Mouse (Mus musculus): ENCODE measurements around the gene Dnase2b.

- TF ChIP-seq CTCF (IDR thresholded peaks at IDR 0.05; ENCODE audit: low read depth), result no peak
- TF ChIP-seq EP300 (IDR thresholded peaks at IDR 0.05; ENCODE audit: low read depth), result no peak
These were observed 35.3 kb upstream of the Dnase2b start for GRCm38 (mm10) chr3:146650716-146651115.

All from heart, postnatal 0 days (tissue).